Mouse (Mus musculus) heart, adult 10 weeks (tissue): ENCODE data around the gene Gm765. TPM values are rescaled to one million over a fixed set of nuclear protein-coding genes. Genes with fewer than 3 reads are reported as not detected.

Experiments
- polyA plus RNA-seq: library from polyadenylated mRNA; stranded (reverse); fragments of 350-450 nt; fragmentation: Illumina TruSeq; extraction: RNeasy Lipid Tissue Mini Kit (QIAGEN cat#74804); gene quantifications from one replicate; pipeline ENCODE4 v1.2.3, GENCODE M21; 2014; ENCODE audit warnings: low read depth, low replicate concordance

Gm765 gene
- not detected for polyA plus RNA-seq

DNA sequence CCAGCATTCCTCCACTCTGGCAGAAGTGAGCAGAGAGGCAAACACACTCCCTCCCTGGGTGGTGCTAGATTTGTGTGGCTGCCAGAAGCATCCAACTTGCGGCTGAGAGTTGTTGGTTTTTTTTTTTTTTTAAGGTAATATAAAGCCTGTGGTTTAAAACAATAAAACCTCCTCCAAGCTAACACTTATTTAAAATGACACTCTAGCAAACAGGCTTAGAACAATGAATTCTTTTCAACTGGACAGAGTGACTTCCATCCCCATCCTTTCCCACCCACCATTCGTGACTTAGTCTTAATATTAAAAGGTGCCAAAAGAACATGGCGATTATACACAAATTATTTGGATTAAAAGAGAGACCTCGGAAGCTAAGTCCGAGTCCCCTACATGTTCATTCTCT lies at the start of gene Gm765:
Gene Gm765, minus strand, starts transcription at position 101 of the 400 bp plus-strand sequence.

